Mouse (Mus musculus) cerebellum, adult 9-10 months (tissue): ENCODE results near the gene Gpr143.
"Not testable (repeated sequence)": the region's sequence is repeated elsewhere in the genome, so short reads cannot be mapped to it uniquely, and the experiment has no call there.

Experiments
- DNase-seq: peaks from one replicate; pipeline ENCODE4 v3.0.0; 2022

Gpr143 gene

DNA sequence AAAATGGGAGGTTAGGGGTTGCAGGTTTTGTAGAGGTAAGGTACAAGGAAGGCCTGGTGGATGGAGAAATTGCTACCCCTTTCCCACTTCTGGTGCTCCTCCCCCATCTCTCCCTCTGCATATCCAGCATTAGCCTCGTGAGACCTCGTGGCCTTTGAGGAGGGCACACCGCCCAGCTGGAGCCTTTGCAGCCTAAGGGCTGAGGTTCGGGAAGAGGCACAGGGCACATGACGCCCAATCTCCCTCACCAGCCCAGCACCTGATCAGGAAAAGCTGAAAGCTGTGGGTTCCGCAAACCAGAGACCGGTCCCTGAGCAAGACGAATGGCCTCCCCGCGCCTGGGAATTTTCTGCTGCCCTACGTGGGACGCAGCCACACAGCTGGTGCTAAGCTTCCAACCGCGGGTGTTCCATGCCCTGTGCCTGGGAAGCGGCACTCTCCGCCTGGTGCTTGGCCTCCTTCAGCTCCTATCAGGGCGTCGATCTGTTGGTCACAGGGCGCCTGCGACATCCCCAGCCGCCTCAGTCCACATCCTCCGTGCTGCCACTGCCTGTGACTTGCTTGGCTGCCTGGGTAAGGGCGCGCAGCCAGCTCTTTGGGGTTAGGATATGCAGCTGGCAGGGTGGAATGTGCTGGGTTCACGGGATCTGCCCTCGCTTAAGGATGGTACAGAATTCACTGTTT lies at the start of gene Gpr143:
Gene Gpr143 (plus strand): TSS at position 202 of the 684 bp plus-strand sequence.
- DNase-seq = no peak

DNA sequence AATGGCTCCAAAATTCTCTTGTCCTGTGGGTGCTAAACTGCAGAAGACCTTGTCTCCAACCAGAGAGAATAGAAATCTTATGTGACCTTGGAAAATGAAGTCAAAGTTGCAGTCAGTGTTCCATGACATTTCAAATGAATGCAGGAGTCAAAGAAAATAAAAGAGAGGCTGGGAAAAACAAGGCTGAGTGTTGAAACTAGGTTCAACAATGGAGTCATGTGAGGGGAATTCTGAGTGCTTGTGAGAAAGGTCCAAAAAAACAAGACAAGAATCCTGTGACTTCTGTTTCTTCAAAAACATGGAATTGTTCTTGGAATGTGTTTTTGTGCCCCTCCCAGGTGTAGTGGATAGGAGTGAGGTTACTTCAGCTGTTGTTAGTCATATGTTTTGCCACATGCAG lies 46.4 kb upstream of the Gpr143 start:
- no peak for DNase-seq

DNA sequence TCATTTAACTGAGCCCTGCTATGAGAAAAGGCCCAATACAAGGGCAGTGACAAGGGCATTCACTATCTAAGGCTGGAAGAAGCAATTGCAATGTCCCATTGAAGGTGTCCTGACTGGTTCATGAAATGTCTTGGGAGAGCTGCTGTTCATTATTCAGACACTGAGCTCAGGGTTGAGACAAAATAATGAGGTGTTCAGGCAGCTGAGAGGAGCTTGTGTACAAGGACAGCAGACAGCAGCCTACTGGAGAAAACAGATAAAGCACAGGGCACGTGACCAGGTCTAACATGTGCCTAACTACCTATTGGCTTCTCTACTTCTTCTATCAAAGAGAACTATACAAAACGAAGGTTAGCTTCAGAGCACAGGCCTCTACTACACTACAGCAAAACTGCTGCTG lies 43.5 kb upstream of the Gpr143 start:
- no peak for DNase-seq

DNA sequence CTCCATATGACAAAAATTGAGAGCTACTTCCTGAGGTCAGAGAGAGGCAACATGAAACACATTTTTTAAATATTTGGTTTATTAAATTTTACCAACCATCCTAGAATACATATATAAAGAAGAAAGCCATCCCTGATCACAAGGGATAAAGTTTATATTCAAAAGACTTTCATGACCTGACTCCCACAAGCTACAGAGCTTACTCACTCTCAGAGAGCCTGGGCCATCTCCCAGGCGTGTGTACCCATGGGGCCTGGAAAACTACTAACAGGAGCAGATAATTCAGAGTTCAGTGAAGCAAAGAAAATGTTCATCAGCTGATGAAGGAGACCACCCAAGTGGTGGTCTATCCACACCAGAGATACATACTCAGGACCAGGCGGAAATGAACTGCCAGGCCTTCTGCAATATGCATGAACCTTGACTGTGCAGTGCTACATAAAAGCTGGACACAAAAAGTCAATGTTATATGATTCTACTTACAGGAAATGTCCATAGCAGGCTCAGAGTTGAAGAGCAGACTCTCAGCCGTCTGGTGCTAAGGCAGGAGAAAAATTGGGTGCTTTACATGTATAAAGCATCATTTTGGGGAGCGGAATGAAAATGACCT lies 42.9 kb upstream of the Gpr143 start:
- DNase-seq = no peak

DNA sequence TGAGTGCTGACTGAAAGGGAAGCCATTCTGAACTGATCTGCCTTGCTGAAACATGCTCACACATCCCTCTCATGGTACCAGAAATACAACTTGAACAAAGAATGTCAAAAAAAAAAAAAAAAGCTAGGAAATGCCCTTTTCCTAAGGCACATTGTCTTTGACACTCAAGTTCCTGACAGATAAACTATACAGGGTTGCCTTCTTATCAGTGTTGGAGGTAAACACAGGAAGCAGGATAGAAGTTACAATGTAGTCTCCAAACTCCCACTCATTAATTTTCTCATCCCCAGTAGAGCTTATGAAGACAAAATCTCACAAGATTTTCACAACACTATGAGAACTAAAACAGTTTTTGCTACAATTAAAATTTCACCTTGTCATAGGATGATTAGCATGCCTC lies 38.1 kb upstream of the Gpr143 start:
- DNase-seq = no peak

DNA sequence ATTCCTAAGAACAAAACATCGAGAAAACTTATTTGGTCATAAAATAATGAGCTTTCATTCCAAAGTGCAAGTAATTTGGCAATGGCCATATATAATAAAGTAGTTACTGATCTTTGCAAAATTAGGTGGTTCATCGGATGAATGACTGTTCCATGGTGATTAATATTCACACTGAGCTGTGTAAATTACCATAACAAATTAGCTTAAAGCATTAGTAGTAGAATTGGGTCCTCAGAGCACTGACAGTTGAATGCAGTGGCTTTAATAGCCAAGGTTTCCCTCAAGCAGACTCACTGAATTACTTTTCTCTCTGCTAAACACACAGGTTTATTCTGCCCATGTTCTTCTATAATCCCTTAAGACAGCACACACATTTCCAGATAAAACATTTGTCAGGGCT lies 35.8 kb upstream of the Gpr143 start:
- DNase-seq = no peak

DNA sequence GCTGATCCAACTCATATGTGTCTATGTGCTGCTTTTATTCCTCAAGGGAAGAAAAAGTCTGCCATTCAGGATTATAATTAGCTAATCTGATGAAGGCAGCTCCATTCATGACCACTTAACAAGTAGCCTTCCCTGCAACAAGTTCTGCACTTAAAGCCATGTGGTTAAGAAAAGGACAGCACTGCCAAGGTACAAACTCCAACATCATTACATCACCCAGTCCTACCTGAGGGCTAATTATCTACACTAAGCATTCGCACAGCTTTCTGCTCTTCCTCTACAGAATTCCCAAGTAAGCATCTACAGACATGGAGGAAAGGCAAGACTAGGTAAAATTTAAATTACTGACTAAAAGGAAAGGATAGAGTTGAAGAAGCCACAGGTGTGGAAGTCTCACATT lies 25.9 kb upstream of the Gpr143 start:
- DNase-seq = no peak

DNA sequence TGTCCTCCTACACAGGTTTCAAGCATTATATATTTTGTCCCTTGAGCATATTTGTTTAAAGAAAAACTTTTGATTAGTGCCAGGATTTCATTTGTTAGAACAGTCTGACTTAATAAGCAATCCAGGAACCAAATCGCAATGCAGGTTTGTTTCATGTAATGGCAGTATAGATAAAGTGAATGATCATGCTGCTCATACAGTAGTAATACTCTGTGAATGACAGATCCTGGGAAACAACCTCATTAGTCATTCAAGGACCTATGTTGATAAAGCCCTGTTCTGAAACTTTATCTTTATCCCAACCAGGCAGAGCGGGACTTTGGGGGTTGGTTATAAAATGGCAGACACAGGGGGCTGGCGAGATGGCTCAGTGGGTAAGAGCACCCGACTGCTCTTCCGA lies 25.4 kb upstream of the Gpr143 start:
- no peak for DNase-seq

DNA sequence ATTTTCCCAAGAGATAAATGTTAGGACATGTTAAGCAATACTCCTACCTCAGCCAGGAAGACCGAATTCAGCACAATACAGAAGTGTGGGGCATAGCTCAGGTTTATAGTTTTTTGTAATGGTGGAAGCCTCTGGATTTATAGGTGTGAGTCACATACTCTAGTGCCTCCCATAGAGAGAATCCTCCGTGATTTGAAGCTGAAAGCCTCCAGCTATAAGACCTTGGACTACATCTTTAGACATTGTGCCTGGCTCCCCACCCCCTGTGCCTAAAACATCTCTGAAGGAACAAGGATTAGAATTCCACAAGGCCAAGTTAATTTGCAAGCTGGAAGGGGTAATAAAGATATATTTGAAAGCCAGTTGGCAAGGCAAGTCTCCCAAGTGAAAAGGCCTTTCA lies 19.3 kb upstream of the Gpr143 start:
- no peak for DNase-seq

DNA sequence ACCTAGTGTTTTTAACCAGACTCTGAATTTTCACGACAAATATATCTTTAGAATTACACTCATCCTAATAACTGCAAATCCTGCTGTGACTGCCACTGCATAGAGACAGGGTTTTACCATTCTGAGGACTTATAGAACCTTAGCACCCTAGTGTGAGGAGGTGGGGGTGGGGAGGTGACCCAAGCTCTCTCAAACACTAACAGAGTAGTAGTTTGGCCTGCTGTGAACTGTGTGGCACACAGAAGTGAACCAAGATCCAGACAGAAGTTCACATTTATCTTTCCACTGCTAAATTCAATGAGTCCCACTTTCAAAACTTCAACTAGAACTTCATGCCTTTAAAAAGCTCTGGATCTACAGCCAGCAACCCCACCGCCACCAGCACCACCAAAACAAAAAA lies 18.9 kb upstream of the Gpr143 start:
- DNase-seq = no peak

DNA sequence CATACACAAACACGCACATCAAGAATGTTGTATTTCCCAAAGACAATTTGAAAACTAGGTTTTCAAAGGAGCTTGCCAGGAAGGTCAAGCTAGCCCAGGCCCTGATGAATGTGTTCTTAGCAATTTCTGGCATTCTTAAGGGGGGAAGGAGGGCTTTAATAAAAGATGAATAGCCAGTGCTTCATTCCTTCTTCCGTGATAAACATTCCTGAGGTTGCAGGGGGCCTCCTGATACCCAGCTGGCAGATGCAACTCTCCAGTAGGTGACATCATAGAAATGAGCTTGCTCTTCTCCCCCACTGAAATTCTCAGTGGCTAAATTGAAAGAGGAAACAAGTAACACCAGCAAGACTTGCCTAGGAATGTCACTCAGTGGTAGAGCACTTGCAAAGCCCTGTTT lies 17.6 kb upstream of the Gpr143 start:
- no peak for DNase-seq

DNA sequence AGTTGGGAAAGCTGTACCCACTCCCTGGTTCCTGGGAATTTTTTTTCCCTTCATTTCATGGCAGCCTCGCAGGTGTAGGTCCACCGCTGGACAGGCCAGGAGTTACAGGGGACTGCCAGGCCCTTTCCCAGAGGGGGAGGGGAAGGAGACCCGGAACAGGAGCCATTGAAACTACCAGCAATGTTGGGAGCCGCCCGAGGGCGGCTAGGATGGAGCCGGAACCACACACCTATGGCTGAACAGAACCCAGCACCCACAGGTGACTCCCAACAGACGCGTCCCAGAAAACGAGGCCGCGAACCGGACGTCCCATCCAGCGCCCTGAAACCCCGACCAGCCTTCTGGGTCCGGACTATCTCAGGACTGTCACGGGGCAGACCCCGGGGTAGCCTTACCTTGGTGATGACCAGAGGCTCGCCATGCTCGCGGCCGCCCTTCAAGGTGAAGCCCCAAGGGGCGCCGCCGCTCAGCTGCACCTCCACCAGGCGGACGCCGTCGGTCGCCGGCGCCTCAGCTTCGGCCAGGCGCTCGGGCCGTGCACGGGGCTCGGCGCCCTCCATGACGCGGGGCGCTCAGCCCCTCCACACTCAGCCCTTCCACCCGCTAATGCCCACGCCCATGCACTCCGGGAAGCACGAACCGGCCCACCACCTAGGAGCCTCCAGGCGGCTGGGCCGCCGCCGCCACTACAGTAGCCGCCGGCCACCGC lies 12.7 kb upstream of the Gpr143 start, which contains the start of gene Shroom2:
Gene Shroom2 (minus strand): TSS at position 575 of the 709 bp plus-strand sequence.
- DNase-seq = no peak

DNA sequence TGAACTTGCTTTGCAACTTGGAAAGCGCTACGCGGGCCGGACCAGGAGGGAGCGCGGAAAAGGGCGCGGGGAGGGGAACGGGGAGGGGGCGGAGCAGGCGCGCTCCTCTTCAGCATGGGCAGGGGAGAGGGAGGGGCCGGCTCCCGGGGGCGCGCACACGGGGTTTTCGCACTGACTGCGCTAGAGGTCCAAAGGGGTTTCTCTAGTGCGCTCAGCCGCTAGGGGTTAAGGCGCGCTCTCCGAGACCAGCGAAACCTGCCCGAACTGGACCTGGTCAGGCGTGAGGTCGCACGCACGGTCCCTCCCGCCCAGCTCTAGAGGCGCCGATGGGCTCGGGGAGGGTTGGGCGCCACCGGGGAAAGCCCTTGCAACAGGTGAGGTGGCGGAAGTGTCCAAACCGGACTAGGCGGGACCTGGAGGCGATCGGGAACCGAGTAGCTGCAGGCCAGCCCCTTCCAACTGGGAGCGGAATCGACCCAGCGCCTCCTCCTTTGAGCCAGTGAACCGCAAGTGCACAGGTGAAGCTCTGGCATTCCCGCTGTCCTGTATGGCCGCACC lies 12.0 kb upstream of the Gpr143 start:
- no peak for DNase-seq

DNA sequence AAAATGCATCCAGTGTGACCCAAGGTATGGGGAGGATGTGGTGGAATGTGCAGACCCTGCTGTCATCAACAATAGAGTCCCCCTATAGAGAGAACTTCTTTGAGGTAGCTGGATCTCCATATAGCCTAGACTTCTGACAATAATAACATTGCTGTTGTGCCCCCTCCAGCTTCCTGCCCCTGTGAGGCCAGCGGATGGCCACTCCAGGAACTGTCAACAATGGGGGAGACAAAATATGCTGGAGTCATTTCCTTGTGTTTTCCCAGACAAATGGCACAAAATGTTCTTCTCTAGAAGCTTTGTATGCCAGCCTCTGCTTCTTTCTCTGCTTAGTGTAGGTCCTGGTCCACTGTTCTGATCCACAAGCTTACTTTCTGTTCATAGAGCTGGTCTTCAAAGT lies 6.4 kb downstream of the Gpr143 start:
- no peak for DNase-seq

DNA sequence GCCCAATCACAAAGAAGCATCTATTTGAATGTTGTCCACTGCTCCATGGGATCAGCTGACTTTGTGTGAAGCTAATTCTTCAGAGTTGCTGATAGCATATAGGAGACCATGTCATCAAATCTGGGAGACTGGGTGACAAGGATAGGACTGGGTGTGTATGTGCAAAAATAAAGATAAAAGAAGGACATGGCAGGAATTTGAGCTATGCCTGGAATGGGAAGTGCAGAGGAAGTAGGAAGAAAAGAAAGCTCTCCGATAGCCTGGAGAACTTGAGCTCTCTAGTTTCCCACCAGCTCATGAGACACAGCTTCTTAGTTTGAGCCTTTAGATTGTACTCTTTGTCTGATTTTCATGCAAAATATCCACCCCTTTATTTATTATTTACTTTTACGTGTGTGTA lies 6.9 kb downstream of the Gpr143 start:
- DNase-seq = no peak

DNA sequence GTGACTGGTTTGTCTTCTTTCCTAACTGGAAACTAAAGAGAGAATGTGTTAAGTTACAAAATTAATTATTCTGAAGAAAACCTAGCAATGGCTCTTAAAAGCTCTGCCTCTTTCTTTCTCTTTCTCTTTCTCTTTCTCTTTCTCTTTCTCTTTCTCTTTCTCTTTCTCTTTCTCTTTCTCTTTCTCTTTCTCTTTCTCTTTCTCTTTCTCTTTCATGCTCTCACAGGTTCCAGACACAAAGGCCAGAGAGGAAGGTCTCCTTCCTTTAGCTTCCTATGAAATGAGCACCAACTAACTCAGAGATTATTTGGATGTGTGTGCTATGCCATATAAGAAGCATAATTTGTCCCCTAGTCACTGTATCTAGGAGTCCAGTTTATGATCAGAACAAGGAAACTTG lies 23.6 kb downstream of the Gpr143 start:
- no peak for DNase-seq

DNA sequence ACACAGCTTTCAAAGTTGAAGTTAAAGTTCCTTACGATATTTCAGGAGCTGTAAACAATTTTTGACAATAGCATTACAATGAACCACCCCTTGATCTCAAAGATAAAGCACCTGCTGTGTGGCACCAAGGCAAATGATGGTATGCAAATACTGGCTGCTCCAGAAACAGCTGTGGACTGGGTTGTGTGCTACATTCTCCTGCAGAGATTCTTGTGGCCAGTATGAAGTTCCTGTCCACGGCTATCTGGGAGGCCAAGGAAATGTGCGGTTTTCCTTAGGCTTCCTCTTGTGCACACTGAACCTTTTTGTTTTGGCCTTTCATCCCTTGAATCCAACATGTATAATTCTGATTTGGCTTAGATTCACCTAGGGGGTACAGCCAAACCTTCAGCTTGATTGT lies 31.6 kb downstream of the Gpr143 start:
- DNase-seq = no peak

DNA sequence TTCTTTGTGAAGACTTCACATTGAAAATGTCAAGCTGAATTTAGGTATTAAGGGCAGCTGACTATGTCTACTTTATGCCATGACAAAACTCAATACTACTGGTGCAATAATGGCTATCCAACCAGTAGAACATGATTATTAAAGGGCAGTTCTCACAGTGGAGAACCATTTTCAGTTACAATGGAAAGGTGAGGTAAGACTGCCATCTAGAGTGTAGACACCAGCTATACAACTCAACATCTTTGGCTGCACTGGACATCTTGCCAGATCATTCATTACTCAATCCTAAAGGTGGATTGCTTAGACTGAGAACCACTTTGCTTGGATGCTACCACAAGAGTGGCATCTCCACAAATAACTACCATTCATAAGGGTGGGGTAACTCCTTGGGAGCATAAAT lies 37.3 kb downstream of the Gpr143 start:
- no peak for DNase-seq

DNA sequence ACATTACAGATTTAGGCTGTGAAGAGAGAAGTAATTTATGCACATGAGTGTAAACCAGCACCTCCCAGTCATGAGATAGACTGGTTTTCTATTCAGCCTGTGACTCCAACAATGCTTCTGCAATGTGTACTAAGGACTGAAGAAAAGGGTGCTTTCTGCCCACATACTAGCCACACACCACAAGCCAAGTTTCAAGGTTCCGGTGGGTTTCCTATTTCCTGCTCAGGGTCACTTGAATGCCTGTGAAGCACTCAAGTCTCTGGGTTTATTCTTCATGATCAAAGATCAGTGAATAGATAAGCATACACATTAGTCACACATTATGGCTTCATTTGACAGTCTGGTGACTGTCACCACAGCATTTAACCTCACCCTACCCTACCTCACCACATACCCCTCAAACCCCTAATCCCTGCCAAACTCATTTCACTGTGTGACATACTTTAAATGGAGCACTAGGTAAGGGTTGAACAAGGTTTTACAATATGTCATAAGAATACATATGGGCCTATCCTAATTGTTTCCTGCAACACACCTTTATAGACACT lies 49.4 kb downstream of the Gpr143 start:
- DNase-seq = not testable (repeated sequence)

DNA sequence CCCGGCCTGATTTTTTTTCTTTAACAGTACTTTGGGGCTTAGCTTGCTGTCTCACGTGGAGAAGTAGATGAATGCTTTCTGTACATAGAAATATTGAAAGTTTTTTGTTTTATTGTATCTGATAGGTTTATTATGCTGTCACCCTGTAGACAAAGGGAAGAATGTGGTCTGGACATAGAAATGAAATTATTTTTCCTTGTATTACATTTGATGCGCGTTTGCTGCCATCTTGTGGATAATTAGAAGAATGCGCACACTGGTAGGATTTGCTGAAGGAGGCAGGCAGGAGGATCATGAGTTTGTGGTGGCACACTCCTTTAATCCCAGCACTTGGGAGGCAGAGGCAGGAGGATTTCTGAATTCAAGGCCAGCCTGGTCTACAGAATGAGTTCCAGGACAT lies 53.2 kb downstream of the Gpr143 start:
- peak; percentile 27 for DNase-seq

DNA sequence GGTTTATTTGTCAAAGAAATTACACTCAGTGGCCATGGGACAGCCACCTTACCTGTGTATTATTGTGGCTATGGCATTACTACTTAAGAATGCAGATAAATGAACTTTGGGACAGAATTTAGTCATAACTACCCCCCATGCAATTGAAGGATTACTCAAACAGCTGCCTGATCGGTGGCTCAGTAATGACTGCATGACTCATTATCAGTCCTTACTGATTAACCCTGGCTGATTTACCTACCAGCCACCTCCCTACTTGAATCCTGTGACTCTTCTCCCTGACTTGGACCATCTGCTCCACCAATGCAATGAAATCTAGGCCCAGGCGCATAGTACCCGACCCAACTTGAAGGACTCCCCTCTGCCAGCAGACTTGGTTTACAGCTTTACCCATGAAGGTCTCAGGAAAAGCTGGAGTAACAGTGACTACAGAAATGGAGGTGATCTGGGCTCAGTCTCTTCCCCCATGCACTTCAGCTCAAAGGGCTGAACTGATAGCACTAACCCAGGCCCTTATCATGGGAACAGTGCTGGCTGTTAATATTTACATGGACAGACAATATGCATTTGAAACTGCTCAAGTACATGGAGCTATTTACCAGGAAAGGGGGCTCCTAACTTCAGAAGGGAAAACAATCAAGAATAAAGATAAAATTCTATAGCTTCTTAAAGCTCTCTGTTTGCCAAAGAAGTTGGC lies 73.5 kb downstream of the Gpr143 start:
- DNase-seq = no peak
